Comparison of ENCODE assay signal across 8 mouse cellular contexts in the genomic region with DNA sequence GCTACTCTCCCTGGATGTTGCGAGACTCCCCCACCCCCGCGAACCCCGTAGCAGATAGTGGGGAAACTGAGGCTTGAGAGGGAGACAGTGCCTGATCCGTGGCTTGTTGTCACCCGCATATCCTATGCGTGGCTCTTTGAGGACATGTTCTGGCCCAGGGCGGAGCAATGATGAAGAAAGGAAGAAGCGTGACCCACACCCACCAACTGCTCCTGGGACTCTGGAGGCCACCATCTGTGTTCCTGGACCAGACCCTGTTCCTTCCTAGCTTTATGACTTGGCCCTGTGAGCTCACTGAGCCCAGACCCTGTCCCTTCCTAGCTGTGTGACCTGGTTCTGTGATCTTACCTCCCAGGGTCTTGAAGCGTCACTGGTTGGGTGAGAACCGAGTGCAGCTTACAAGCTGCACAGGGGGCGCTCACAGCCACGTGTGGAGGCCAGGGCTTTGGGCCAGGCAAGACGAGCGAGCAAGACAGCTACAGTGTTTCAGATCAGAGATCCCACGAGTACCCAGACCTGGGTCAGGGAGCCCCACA. TPM values are rescaled to one million over a fixed set of nuclear protein-coding genes. Genes with fewer than 3 reads are reported as not detected.
DNase-seq lines count a peak whose midpoint lies in the region; ATAC-seq and TF ChIP-seq lines count a peak whose summit lies in the region.

No protein-coding gene starts in this region.

- H3K36me3 ChIP-seq in hindbrain, embryonic 11.5 days (ENCODE audit: control insufficient read depth, insufficient read depth, low read length), result no peaks in the 10 kb centered on the region
- no peaks in the 10 kb centered on the region for H3K36me3 ChIP-seq in liver, embryonic 12.5 days
- no peaks in the 10 kb centered on the region for H3K36me3 ChIP-seq in neural tube, embryonic 12.5 days

- peak overlapping the region; percentile 49 for H3K9ac ChIP-seq in hindbrain, embryonic 11.5 days (ENCODE audit: low read depth, low read length)
- peak overlapping the region; percentile 68 for H3K9ac ChIP-seq in liver, embryonic 12.5 days
- peak overlapping the region; percentile 63 for H3K9ac ChIP-seq in neural tube, embryonic 12.5 days

- peaks cover 11% of the 10 kb centered on the region for H3K4me1 ChIP-seq in embryonic fibroblast, embryonic 13.5 days (ENCODE audit: control insufficient read depth, insufficient read depth, low read length)
- H3K4me1 ChIP-seq in hindbrain, embryonic 11.5 days (replicated peaks; ENCODE audit: control insufficient read depth, insufficient read depth, low read length), result peaks cover 20% of the 10 kb centered on the region
- H3K4me1 ChIP-seq in liver, embryonic 12.5 days, result peaks cover 55% of the 10 kb centered on the region
- H3K4me1 ChIP-seq in neural tube, embryonic 12.5 days, result peaks cover 53% of the 10 kb centered on the region

- ATAC-seq in hindbrain, embryonic 11.5 days (ENCODE audit: low FRiP score), result no peak
- peak; percentile 8 for ATAC-seq in liver, embryonic 12.5 days
- peak; percentile 15; the same call in 1 of the 2 replicates for ATAC-seq in neural tube, embryonic 12.5 days (ENCODE audit: low FRiP score, low read depth)
- ATAC-seq in monocyte, adult 5-6 weeks (replicated peaks; ENCODE audit: insufficient number of reproducible peaks, low FRiP score, low TSS enrichment, poor library complexity, severe bottlenecking), result no peak

- TF ChIP-seq POLR2A in embryonic fibroblast, embryonic 13.5 days (IDR thresholded peaks at IDR 0.05; ENCODE audit: low read depth, low read length), result no peak; the same call in 1 of the 2 replicates

- H3K27me3 ChIP-seq in hindbrain, embryonic 11.5 days (ENCODE audit: control insufficient read depth, insufficient read depth, low read length), result no peaks in the 10 kb centered on the region; the same call in 1 of the 2 replicates
- H3K27me3 ChIP-seq in liver, embryonic 12.5 days (replicated peaks), result peaks cover 77% of the 10 kb centered on the region
- 0 out of 2 replicates have a peak, but pooled peaks cover 7% of the 10 kb centered on the region for H3K27me3 ChIP-seq in neural tube, embryonic 12.5 days (replicated peaks)

- H3K4me2 ChIP-seq in hindbrain, embryonic 11.5 days (replicated peaks; ENCODE audit: low read depth, low read length), result peak overlapping the region; percentile 65
- H3K4me2 ChIP-seq in liver, embryonic 12.5 days, result peak overlapping the region; percentile 85
- peak overlapping the region; percentile 81 for H3K4me2 ChIP-seq in neural tube, embryonic 12.5 days (replicated peaks)

- H3K4me3 ChIP-seq in embryonic fibroblast, embryonic 13.5 days (ENCODE audit: insufficient read depth, low read length), result no peak overlapping the region
- peak overlapping the region; percentile 27 for H3K4me3 ChIP-seq in hindbrain, embryonic 11.5 days (ENCODE audit: low read depth, low read length)
- H3K4me3 ChIP-seq in liver, embryonic 12.5 days, result peak overlapping the region; percentile 51
- peak overlapping the region; percentile 33 for H3K4me3 ChIP-seq in neural tube, embryonic 12.5 days

- H3K27ac ChIP-seq in embryonic fibroblast, embryonic 13.5 days (ENCODE audit: insufficient read depth, low read length), result peak overlapping the region; percentile 49
- peak overlapping the region; percentile 92 for H3K27ac ChIP-seq in hindbrain, embryonic 11.5 days (ENCODE audit: low read depth, low read length)
- peak overlapping the region; percentile 72 for H3K27ac ChIP-seq in liver, embryonic 12.5 days
- 0 out of 2 replicates have a peak overlapping the region, but pooled peaks have one; percentile 78 for H3K27ac ChIP-seq in neural tube, embryonic 12.5 days

- TF ChIP-seq CTCF in embryonic fibroblast, embryonic 13.5 days (IDR thresholded peaks at IDR 0.05; ENCODE audit: borderline replicate concordance, insufficient read depth, low read length), result peak; percentile 48; the same call in 1 of the 2 replicates

- peak; percentile 55 for DNase-seq in thymus, postnatal 14 days
- DNase-seq in thymus, postnatal 10 days (ENCODE audit: low spot score in 2 of 2), result no peak
- no peak for DNase-seq in hindbrain, embryonic 11.5 days (ENCODE audit: low spot score)
- no peak for DNase-seq in layer of hippocampus, adult 8-10 months (ENCODE audit: low spot score in 2 of 2)

- WGBS in hindbrain, embryonic 11.5 days, result 7% methylated on average over 16 of the region's 16 CpGs
- WGBS in liver, embryonic 12.5 days (ENCODE audit: insufficient replicate concordance), result 8% methylated on average over 16 of the region's 16 CpGs
- 9% methylated on average over 16 of the region's 16 CpGs for WGBS in neural tube, embryonic 12.5 days

- H3K9me3 ChIP-seq in hindbrain, embryonic 11.5 days (ENCODE audit: control insufficient read depth, low read length), result no peaks in the 10 kb centered on the region
- no peaks in the 10 kb centered on the region for H3K9me3 ChIP-seq in liver, embryonic 12.5 days (replicated peaks)
- no peaks in the 10 kb centered on the region for H3K9me3 ChIP-seq in neural tube, embryonic 12.5 days

RNA-seq across cellular contexts. Expression of a gene that starts 48.7 kb away (rescaled TPM):
- polyA plus RNA-seq in embryonic fibroblast, embryonic 13.5 days (2011; ENCODE audit: insufficient read length, low read depth, missing spikeins), result 13.4 and 15.8 TPM in 2 replicates
- 16.5 and 17.8 TPM in 2 replicates for polyA plus RNA-seq in hindbrain, embryonic 11.5 days (2014; fragmentation: Nextera tagmentation; extraction: Ambion mirVana)
- 14.5 and 15.9 TPM in 2 replicates for polyA plus RNA-seq in liver, embryonic 12.5 days (2016; fragmentation: Nextera tagmentation; extraction: Ambion mirVana)
- 26.0 and 30.5 TPM in 2 replicates for polyA plus RNA-seq in neural tube, embryonic 12.5 days (2016; fragmentation: Nextera tagmentation; extraction: Ambion mirVana)
- 100 to 1,000 TPM; 114 to 136 (median 127) TPM for total RNA-seq in layer of hippocampus, adult 8-10 months (2022)
- 9.9 to 23.3 TPM (median 10.5 TPM) in 3 replicates for total RNA-seq in monocyte, adult 5-6 weeks (2017)

Comparison
In these comparisons a context has a peak if more than half of its experiments do, and no peak if none do; other contexts are left out.
1. ATAC-seq: peak in liver, embryonic 12.5 days (single experiment) and neural tube, embryonic 12.5 days (single experiment); none in hindbrain, embryonic 11.5 days (single experiment) and monocyte, adult 5-6 weeks (single experiment).
2. Peak in every context shown above with its lines, with median percentiles within 50 percentile points of each other: H3K27ac ChIP-seq, H3K4me2 ChIP-seq and H3K9ac ChIP-seq.